Mouse (Mus musculus) ES-Bruce4 (cell line): Measurements from ENCODE around the gene Map4. TPM values are rescaled to one million over a fixed set of nuclear protein-coding genes. Genes with fewer than 3 reads are reported as not detected.

Source experiments
- H3K27ac ChIP-seq: 2 replicates; pipeline ENCODE4 v1.5.1; 2012; ENCODE audit warnings: low read length, inconsistent platforms; ENCODE audit not compliant: insufficient read depth
- H3K27me3 ChIP-seq: 2 replicates; pipeline ENCODE4 v1.6.1; 2012; ENCODE audit warnings: mild to moderate bottlenecking, low read length, inconsistent platforms; ENCODE audit not compliant: control insufficient read depth, poor library complexity, insufficient read depth, severe bottlenecking
- H3K36me3 ChIP-seq: 2 replicates; pipeline ENCODE4 v1.6.1; 2012; ENCODE audit warnings: inconsistent platforms, mild to moderate bottlenecking, low read length, moderate library complexity; ENCODE audit not compliant: control insufficient read depth, poor library complexity, insufficient read depth, severe bottlenecking
- H3K4me1 ChIP-seq: one replicate; pipeline ENCODE4 v1.8.1; 2011; ENCODE audit warnings: low read length; ENCODE audit not compliant: control insufficient read depth, insufficient read depth
- H3K4me3 ChIP-seq: 2 replicates; pipeline ENCODE4 v1.5.1; 2011; ENCODE audit warnings: low read depth, mild to moderate bottlenecking, low read length
- H3K9ac ChIP-seq: 2 replicates; pipeline ENCODE4 v1.6.1; 2012; ENCODE audit warnings: low read depth, mild to moderate bottlenecking, inconsistent platforms; ENCODE audit not compliant: poor library complexity, severe bottlenecking
- H3K9me3 ChIP-seq: replicated peaks from 2 replicates; pipeline ENCODE4 v1.6.1; 2012; ENCODE audit warnings: mild to moderate bottlenecking, low read length, inconsistent platforms; ENCODE audit not compliant: control insufficient read depth, poor library complexity, insufficient read depth, severe bottlenecking
- CTCF ChIP-seq: IDR thresholded peaks from one replicate; pipeline ENCODE4 v1.8.1; 2011; ENCODE audit warnings: low read depth, low read length
- EP300 ChIP-seq: IDR thresholded peaks from 2 replicates; pipeline ENCODE4 v1.6.1; 2011; ENCODE audit warnings: low read depth, low read length; ENCODE audit not compliant: insufficient read depth
- POLR2A ChIP-seq: IDR thresholded peaks from one replicate; pipeline ENCODE4 v1.8.1; 2011; ENCODE audit warnings: low read length; ENCODE audit not compliant: insufficient read depth
- polyA plus RNA-seq: library from polyadenylated mRNA; stranded (reverse); fragments of >200 nt; gene quantifications from 2 replicates; pipeline ENCODE4 v1.2.4, GENCODE M21; 2011; ENCODE audit warnings: low read depth; ENCODE audit not compliant: missing spikeins, insufficient read depth, insufficient read length

Map4 gene
- polyA plus RNA-seq, 1 experiment: 161 TPM

DNA sequence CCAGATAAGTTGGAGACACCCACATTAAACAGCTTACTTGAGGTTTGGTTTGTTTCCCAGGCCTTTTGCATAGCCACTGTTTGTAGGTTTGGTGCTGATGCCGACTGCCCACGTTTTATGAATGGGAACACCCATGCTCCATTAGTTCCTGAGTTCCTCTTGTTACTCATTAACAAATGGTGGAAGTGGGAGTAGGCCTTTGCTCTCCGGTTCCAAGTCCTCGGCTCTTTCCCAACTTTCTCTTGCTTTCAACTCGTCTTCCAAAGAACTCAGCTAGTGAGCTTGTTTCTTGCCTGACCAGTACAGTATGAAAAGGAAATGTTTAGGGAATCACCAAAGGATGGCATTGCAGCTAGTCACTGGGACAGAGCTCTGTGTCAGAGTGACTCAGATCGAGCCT is 35.7 kb upstream of the Map4 start:
- Histone ChIP-seq H3K36me3 (peaks cover 34% of the 10 kb centered on the region), H3K27ac (peak overlapping the region; percentile 28), H3K9ac (no peak overlapping the region), H3K4me1 (peaks cover 12% of the 10 kb centered on the region), H3K9me3 (no peaks in the 10 kb centered on the region), H3K27me3 (no peaks in the 10 kb centered on the region), H3K4me3 (no peak overlapping the region)
- TF ChIP-seq EP300 (no peak), CTCF (no peak), POLR2A (no peak)

DNA sequence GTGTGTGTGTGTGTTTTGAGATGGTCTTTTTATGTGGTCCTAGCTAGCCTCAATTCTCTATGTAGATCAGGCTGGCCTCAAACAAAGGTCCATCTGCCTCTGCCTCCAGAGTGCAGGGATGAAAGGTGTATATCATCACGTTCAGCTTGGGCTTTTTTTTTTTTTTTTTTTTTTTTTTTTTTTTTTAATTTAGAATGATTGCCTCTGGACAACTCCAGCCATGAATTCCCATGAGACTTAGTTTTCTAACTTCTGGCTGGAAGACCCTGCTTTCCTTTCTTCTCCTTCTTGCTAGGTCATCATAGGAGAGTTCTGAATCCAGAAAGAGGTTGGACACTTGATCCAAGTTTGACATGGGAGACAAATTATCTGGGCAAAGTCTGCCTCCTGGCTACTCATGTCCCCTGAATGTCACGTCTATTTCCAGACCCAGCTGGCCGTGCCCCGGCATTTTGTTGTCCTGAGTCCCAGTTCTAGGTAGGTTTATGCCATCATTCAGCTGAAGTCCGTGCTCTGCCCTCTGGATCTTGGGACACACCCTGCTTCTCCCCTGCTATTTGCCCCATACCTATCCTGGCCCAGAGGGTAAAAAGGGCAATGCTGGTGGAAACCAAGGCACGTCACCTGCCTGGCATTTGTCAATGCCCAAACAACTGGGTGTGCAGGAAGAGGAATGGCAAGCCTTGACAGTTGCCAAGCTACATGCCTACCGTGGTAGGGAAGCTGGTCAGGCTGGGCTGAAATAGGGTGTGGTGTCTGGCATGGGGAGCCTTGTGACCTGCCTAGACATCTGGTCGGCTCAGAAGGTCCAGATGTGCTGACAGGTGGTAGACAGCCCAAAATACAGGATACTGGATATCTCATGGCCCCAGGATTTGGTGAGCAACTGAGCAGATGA is 34.8 kb upstream of the Map4 start:
- TF ChIP-seq EP300 (no peak), CTCF (no peak), POLR2A (no peak)
- no peak overlapping the region for H3K4me3 ChIP-seq
- H3K4me1 ChIP-seq: peaks cover 13% of the 10 kb centered on the region
- no peak overlapping the region for H3K9ac ChIP-seq
- H3K36me3 ChIP-seq: peaks cover 25% of the 10 kb centered on the region
- H3K27ac ChIP-seq: 0 out of 2 replicates have a peak overlapping the region, but pooled peaks have one; percentile 28
- H3K27me3 ChIP-seq: no peaks in the 10 kb centered on the region
- no peaks in the 10 kb centered on the region for H3K9me3 ChIP-seq

DNA sequence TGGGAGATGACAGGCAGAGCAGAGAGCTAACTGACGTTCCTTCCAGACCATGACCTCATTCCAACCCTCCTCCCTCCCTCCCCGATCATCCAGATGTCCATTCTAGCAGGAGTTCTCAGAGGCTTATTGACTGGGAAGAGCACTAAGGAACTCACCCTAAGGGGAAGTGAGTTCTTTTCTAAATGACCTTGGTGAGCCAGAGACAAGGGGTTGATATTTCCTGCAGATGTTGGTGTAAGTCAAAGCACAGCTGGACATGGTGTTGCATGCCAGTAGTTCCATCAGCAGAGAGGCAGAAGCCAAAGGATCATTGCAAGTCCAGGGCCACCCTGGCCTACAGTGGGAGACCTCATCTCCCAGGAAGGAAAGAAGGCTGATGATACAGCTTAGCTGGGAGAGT is 33.2 kb upstream of the Map4 start:
- Histone ChIP-seq H3K9me3 (no peaks in the 10 kb centered on the region), H3K4me3 (no peak overlapping the region), H3K4me1 (peaks cover 15% of the 10 kb centered on the region), H3K9ac (no peak overlapping the region), H3K27ac (no peak overlapping the region), H3K36me3 (peaks cover 13% of the 10 kb centered on the region), H3K27me3 (no peaks in the 10 kb centered on the region)
- TF ChIP-seq POLR2A (no peak), EP300 (no peak), CTCF (no peak)

DNA sequence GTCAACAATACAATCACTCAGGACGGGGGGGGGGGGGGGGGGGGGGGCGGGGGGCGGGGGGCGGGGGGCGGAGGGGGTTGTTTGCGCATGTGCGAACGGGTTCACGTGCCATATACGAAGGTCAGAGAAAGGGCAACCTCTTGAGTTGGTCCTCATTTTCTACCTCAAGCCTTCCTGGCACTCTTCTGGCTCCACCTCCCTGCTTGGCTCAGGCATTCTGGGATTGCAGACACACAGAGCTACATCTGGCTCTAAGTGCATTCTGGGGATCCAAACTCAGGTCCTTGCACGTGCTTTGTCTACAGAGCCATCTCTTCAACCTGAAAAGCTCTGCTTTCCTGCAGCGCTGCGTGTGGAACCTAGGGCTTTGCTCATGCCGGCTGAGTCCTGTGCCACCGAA is 31.9 kb upstream of the Map4 start:
- H3K4me1 ChIP-seq: peaks cover 15% of the 10 kb centered on the region
- TF ChIP-seq CTCF (no peak), POLR2A (peak; percentile 27), EP300 (0 out of 2 replicates have a peak, but pooled peaks have one; percentile 15)
- no peaks in the 10 kb centered on the region for H3K9me3 ChIP-seq
- peak overlapping the region; percentile 41 for H3K4me3 ChIP-seq
- no peaks in the 10 kb centered on the region for H3K27me3 ChIP-seq
- H3K9ac ChIP-seq: peak overlapping the region; percentile 37; the same call in 1 of the 2 replicates
- peak overlapping the region; percentile 75 for H3K27ac ChIP-seq
- H3K36me3 ChIP-seq: 0 out of 2 replicates have a peak, but pooled peaks cover under 1% of the 10 kb centered on the region

DNA sequence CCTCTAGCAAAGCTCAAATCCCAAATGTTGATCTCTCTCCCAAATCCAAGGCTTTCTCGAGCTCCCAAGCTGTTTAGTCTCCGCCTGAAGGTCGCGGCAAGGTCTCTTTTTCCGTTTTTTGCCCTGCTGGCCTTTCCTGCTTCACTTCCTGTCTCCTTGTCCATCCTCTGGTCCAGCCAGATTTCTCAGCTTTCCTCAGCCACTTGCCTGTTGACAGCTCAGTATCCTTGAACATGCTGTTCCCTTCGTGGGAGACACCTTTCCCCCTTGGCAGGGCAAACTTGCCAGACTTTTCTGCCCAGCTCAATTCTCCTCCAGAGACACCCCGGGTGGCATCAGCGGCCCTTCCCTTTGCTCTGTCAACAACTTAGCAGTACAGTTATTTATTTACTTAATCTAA is 31.5 kb upstream of the Map4 start:
- Histone ChIP-seq H3K9ac (peak overlapping the region; percentile 37; the same call in 1 of the 2 replicates), H3K4me1 (peaks cover 15% of the 10 kb centered on the region), H3K4me3 (peak overlapping the region; percentile 41), H3K27ac (peak overlapping the region; percentile 75), H3K27me3 (no peaks in the 10 kb centered on the region), H3K36me3 (no peaks in the 10 kb centered on the region), H3K9me3 (no peaks in the 10 kb centered on the region)
- TF ChIP-seq EP300 (no peak), CTCF (no peak), POLR2A (no peak)

DNA sequence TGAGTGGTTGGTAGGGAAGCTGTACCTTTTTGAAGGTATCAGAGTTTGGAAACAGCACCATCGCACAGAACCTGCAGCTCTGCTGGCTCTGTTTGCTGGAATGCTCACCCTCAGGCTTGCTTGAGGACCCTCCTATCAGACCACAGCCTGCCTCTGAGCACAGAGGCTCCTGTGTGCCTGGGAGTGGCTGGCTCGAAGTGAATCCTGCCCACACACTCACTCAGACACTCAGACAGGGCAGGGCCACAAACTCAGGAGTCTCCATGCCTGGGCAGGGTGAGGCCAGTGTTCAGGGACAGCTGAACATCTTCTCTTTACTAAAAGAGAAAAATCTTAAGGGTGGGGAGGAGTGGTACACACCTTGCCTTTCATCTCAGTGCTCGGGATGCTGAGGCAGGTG is 30.7 kb upstream of the Map4 start:
- Histone ChIP-seq H3K4me1 (peaks cover 15% of the 10 kb centered on the region), H3K27me3 (no peaks in the 10 kb centered on the region), H3K9ac (no peak overlapping the region), H3K9me3 (no peaks in the 10 kb centered on the region), H3K36me3 (no peaks in the 10 kb centered on the region), H3K4me3 (no peak overlapping the region), H3K27ac (peak overlapping the region; percentile 58)
- TF ChIP-seq POLR2A: no peak
